Mouse (Mus musculus) kidney, adult 18-20 months (tissue): ENCODE measurements around the gene Twsg1.

ENCODE experiments used
- DNase-seq: peaks from one replicate; pipeline ENCODE4 v3.0.0; 2021

The Twsg1 gene

GRCm38 (mm10) chr17:65931525-65931924 is 19.5 kb downstream of the Twsg1 start:
- no peak for DNase-seq

GRCm38 (mm10) chr17:65930960-65931359 is 20.1 kb downstream of the Twsg1 start:
- no peak for DNase-seq

GRCm38 (mm10) chr17:65930158-65930826 is 20.7 kb downstream of the Twsg1 start:
- no peak for DNase-seq

- DNase-seq, result no peak
These were observed 21.6 kb downstream of the Twsg1 start for GRCm38 (mm10) chr17:65929319-65929978.

GRCm38 (mm10) chr17:65927077-65927476 is 23.9 kb downstream of the Twsg1 start:
- no peak for DNase-seq

GRCm38 (mm10) chr17:65924218-65924617 is 26.8 kb downstream of the Twsg1 start:
- DNase-seq, result no peak

GRCm38 (mm10) chr17:65921975-65922374 is 29.1 kb downstream of the Twsg1 start:
- no peak for DNase-seq

- no peak for DNase-seq
These were observed 31.8 kb downstream of the Twsg1 start for GRCm38 (mm10) chr17:65919235-65919634.

GRCm38 (mm10) chr17:65916135-65916668 is 34.8 kb downstream of the Twsg1 start:
- peak; percentile 79 for DNase-seq

GRCm38 (mm10) chr17:65914083-65914482 is 36.9 kb downstream of the Twsg1 start:
- no peak for DNase-seq

- DNase-seq, result no peak
These were observed 38.8 kb downstream of the Twsg1 start for GRCm38 (mm10) chr17:65912202-65912601.

GRCm38 (mm10) chr17:65911285-65912069 is 39.5 kb downstream of the Twsg1 start:
- DNase-seq, result no peak

GRCm38 (mm10) chr17:65908270-65908669 is 42.8 kb downstream of the Twsg1 start:
- no peak for DNase-seq

- DNase-seq, result no peak
These were observed 44.1 kb downstream of the Twsg1 start for GRCm38 (mm10) chr17:65906895-65907401.

- DNase-seq, result no peak
These were observed 44.6 kb downstream of the Twsg1 start for GRCm38 (mm10) chr17:65906313-65906894.

GRCm38 (mm10) chr17:65905241-65905640 is 45.8 kb downstream of the Twsg1 start:
- DNase-seq, result no peak

GRCm38 (mm10) chr17:65903826-65904225 is 47.2 kb downstream of the Twsg1 start:
- no peak for DNase-seq

GRCm38 (mm10) chr17:65903011-65903410 is 48.0 kb downstream of the Twsg1 start:
- no peak for DNase-seq

GRCm38 (mm10) chr17:65902281-65902680 is 48.7 kb downstream of the Twsg1 start:
- DNase-seq, result no peak

- no peak for DNase-seq
These were observed 55.0 kb downstream of the Twsg1 start for GRCm38 (mm10) chr17:65896016-65896415.

- no peak for DNase-seq
These were observed 61.5 kb downstream of the Twsg1 start for GRCm38 (mm10) chr17:65889476-65889875.

GRCm38 (mm10) chr17:65886571-65886970 is 64.5 kb downstream of the Twsg1 start:
- no peak for DNase-seq
